Mouse (Mus musculus): Measurements from ENCODE around the gene Ccdc110. TPM values are rescaled to one million over a fixed set of nuclear protein-coding genes. Genes with fewer than 3 reads are reported as not detected.

Ccdc110 gene
- polyA plus RNA-seq, 1 experiment: not detected

- Histone ChIP-seq H3K4me1 (ENCODE audit: control insufficient read depth, insufficient read depth, low read length) (no peaks in the 10 kb centered on the region), H3K27ac (ENCODE audit: insufficient read depth, low read depth, low read length) (no peak overlapping the region), H3K4me3 (ENCODE audit: insufficient read depth, low read length) (no peak overlapping the region)
- no peak for TF ChIP-seq CTCF (IDR thresholded peaks at IDR 0.05; ENCODE audit: low read depth, low read length)
- no peak for TF ChIP-seq POLR2A (IDR thresholded peaks at IDR 0.05; ENCODE audit: borderline replicate concordance, low read depth, low read length)
Observed at GRCm38 (mm10) chr8:45913707-45914106, 20.7 kb upstream of the Ccdc110 start.

GRCm38 (mm10) chr8:45916496-45916895 lies 17.9 kb upstream of the Ccdc110 start:
- no peak overlapping the region for H3K4me3 ChIP-seq (ENCODE audit: insufficient read depth, low read length)
- no peak overlapping the region for H3K27ac ChIP-seq (ENCODE audit: insufficient read depth, low read depth, low read length)
- no peaks in the 10 kb centered on the region for H3K4me1 ChIP-seq (ENCODE audit: control insufficient read depth, insufficient read depth, low read length)
- TF ChIP-seq POLR2A (IDR thresholded peaks at IDR 0.05; ENCODE audit: borderline replicate concordance, low read depth, low read length) (no peak), CTCF (IDR thresholded peaks at IDR 0.05; ENCODE audit: low read depth, low read length) (no peak)

GRCm38 (mm10) chr8:45917040-45917679 lies 17.3 kb upstream of the Ccdc110 start:
- TF ChIP-seq CTCF (IDR thresholded peaks at IDR 0.05; ENCODE audit: low read depth, low read length) (no peak), POLR2A (IDR thresholded peaks at IDR 0.05; ENCODE audit: borderline replicate concordance, low read depth, low read length) (no peak)
- H3K4me3 ChIP-seq (ENCODE audit: insufficient read depth, low read length): no peak overlapping the region

GRCm38 (mm10) chr8:45918891-45919290 lies 15.5 kb upstream of the Ccdc110 start:
- no peak for TF ChIP-seq CTCF (IDR thresholded peaks at IDR 0.05; ENCODE audit: low read depth, low read length)
- no peak for TF ChIP-seq POLR2A (IDR thresholded peaks at IDR 0.05; ENCODE audit: borderline replicate concordance, low read depth, low read length)
- Histone ChIP-seq H3K4me3 (ENCODE audit: insufficient read depth, low read length) (no peak overlapping the region), H3K27ac (ENCODE audit: insufficient read depth, low read depth, low read length) (no peak overlapping the region), H3K4me1 (ENCODE audit: control insufficient read depth, insufficient read depth, low read length) (no peaks in the 10 kb centered on the region)

More at GRCm38 (mm10) chr8:45917040-45917679, 17.3 kb upstream of the Ccdc110 start:
- Histone ChIP-seq H3K27ac (ENCODE audit: insufficient read depth, low read depth, low read length) (no peak overlapping the region), H3K4me1 (ENCODE audit: control insufficient read depth, insufficient read depth, low read length) (no peaks in the 10 kb centered on the region)

GRCm38 (mm10) chr8:45920392-45920791 lies 14.0 kb upstream of the Ccdc110 start:
- H3K4me1 ChIP-seq (ENCODE audit: control insufficient read depth, insufficient read depth, low read length): no peaks in the 10 kb centered on the region
- no peak overlapping the region for H3K4me3 ChIP-seq (ENCODE audit: insufficient read depth, low read length)
- no peak overlapping the region for H3K27ac ChIP-seq (ENCODE audit: insufficient read depth, low read depth, low read length)
- TF ChIP-seq CTCF (IDR thresholded peaks at IDR 0.05; ENCODE audit: low read depth, low read length): no peak
- no peak for TF ChIP-seq POLR2A (IDR thresholded peaks at IDR 0.05; ENCODE audit: borderline replicate concordance, low read depth, low read length)

- no peak for TF ChIP-seq POLR2A (IDR thresholded peaks at IDR 0.05; ENCODE audit: borderline replicate concordance, low read depth, low read length)
- no peak for TF ChIP-seq CTCF (IDR thresholded peaks at IDR 0.05; ENCODE audit: low read depth, low read length)
- Histone ChIP-seq H3K4me1 (ENCODE audit: control insufficient read depth, insufficient read depth, low read length) (no peaks in the 10 kb centered on the region), H3K27ac (ENCODE audit: insufficient read depth, low read depth, low read length) (no peak overlapping the region), H3K4me3 (ENCODE audit: insufficient read depth, low read length) (no peak overlapping the region)
Observed at GRCm38 (mm10) chr8:45922116-45922515, 12.3 kb upstream of the Ccdc110 start.

- no peak overlapping the region for H3K4me3 ChIP-seq (ENCODE audit: insufficient read depth, low read length)
- TF ChIP-seq POLR2A (IDR thresholded peaks at IDR 0.05; ENCODE audit: borderline replicate concordance, low read depth, low read length): no peak
- TF ChIP-seq CTCF (IDR thresholded peaks at IDR 0.05; ENCODE audit: low read depth, low read length): no peak
Observed at GRCm38 (mm10) chr8:45936986-45937385, 2.6 kb downstream of the Ccdc110 start.

GRCm38 (mm10) chr8:45946283-45946682 lies 11.9 kb downstream of the Ccdc110 start:
- Histone ChIP-seq H3K4me1 (ENCODE audit: control insufficient read depth, insufficient read depth, low read length) (peaks cover 4% of the 10 kb centered on the region; the same call in 1 of the 2 replicates), H3K27ac (ENCODE audit: insufficient read depth, low read depth, low read length) (no peak overlapping the region), H3K4me3 (ENCODE audit: insufficient read depth, low read length) (no peak overlapping the region)
- no peak for TF ChIP-seq POLR2A (IDR thresholded peaks at IDR 0.05; ENCODE audit: borderline replicate concordance, low read depth, low read length)
- no peak for TF ChIP-seq CTCF (IDR thresholded peaks at IDR 0.05; ENCODE audit: low read depth, low read length)

More at GRCm38 (mm10) chr8:45936986-45937385, 2.6 kb downstream of the Ccdc110 start:
- no peak overlapping the region for H3K27ac ChIP-seq (ENCODE audit: insufficient read depth, low read depth, low read length)
- H3K4me1 ChIP-seq (ENCODE audit: control insufficient read depth, insufficient read depth, low read length): no peaks in the 10 kb centered on the region

GRCm38 (mm10) chr8:45950622-45951021 lies 16.2 kb downstream of the Ccdc110 start:
- H3K4me1 ChIP-seq (ENCODE audit: control insufficient read depth, insufficient read depth, low read length): peaks cover 4% of the 10 kb centered on the region; the same call in 1 of the 2 replicates

GRCm38 (mm10) chr8:45970894-45971293 lies 36.5 kb downstream of the Ccdc110 start:
- Histone ChIP-seq H3K4me1 (ENCODE audit: control insufficient read depth, insufficient read depth, low read length) (peaks cover 4% of the 10 kb centered on the region), H3K27ac (ENCODE audit: insufficient read depth, low read depth, low read length) (no peak overlapping the region), H3K4me3 (ENCODE audit: insufficient read depth, low read length) (no peak overlapping the region)
- TF ChIP-seq CTCF (IDR thresholded peaks at IDR 0.05; ENCODE audit: low read depth, low read length) (no peak), POLR2A (IDR thresholded peaks at IDR 0.05; ENCODE audit: borderline replicate concordance, low read depth, low read length) (no peak)

More at GRCm38 (mm10) chr8:45950622-45951021, 16.2 kb downstream of the Ccdc110 start:
- no peak for TF ChIP-seq CTCF (IDR thresholded peaks at IDR 0.05; ENCODE audit: low read depth, low read length)
- no peak for TF ChIP-seq POLR2A (IDR thresholded peaks at IDR 0.05; ENCODE audit: borderline replicate concordance, low read depth, low read length)
- Histone ChIP-seq H3K27ac (ENCODE audit: insufficient read depth, low read depth, low read length) (no peak overlapping the region), H3K4me3 (ENCODE audit: insufficient read depth, low read length) (no peak overlapping the region)

Measured in bone marrow macrophage, adult 2 months (primary cell).